Mouse (Mus musculus): ENCODE data around the gene Orc4. TPM values are rescaled to one million over a fixed set of nuclear protein-coding genes. Genes with fewer than 3 reads are reported as not detected.
"Not testable (repeated sequence)": the region's sequence is repeated elsewhere in the genome, so short reads cannot be mapped to it uniquely, and the experiment has no call there.

The Orc4 gene
- polyA plus RNA-seq, 1 experiment from 2014 or later: 82.6 TPM

GRCm38 (mm10) chr2:48915832-48916231, 34.2 kb downstream of the Orc4 start:
- Histone ChIP-seq H3K27me3 (ENCODE audit: control insufficient read depth, insufficient read depth, low read length) (no peaks in the 10 kb centered on the region), H3K9ac (ENCODE audit: low read length) (no peak overlapping the region), H3K4me1 (ENCODE audit: control insufficient read depth, insufficient read depth, low read length) (no peaks in the 10 kb centered on the region), H3K27ac (ENCODE audit: low read length) (no peak overlapping the region), H3K4me2 (ENCODE audit: low read depth, low read length) (no peak overlapping the region), H3K9me3 (replicated peaks; ENCODE audit: control insufficient read depth, low read length) (no peaks in the 10 kb centered on the region), H3K36me3 (ENCODE audit: control insufficient read depth, insufficient read depth) (peaks cover 6% of the 10 kb centered on the region; the same call in 1 of the 2 replicates), H3K4me3 (ENCODE audit: low read length) (no peak overlapping the region)
- ATAC-seq (replicated peaks; ENCODE audit: extremely low read depth, insufficient read depth, low FRiP score): no peak

DNA sequence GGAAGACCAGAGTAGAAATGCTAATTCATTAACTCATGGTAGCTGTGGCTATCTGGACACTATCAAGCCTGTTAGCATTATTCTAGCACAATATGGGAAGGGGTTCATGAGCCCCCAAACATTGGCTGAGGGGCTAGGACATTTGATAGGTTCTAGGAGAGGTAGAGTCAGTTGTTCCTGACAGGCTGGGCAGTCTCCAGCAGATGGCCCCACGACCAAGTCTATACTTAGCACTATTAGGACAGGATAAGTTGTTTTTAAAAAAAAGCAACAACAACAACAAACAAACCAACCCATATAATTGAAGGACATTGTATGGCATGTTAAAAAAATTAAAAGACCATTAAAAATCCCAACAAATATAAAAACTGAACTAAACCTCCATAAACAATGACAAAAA, 35.9 kb downstream of the Orc4 start:
- Histone ChIP-seq H3K4me3 (ENCODE audit: low read length) (no peak overlapping the region), H3K9ac (ENCODE audit: low read length) (no peak overlapping the region), H3K4me1 (ENCODE audit: control insufficient read depth, insufficient read depth, low read length) (no peaks in the 10 kb centered on the region), H3K4me2 (ENCODE audit: low read depth, low read length) (no peak overlapping the region), H3K27ac (ENCODE audit: low read length) (no peak overlapping the region), H3K36me3 (ENCODE audit: control insufficient read depth, insufficient read depth) (peaks cover 6% of the 10 kb centered on the region; the same call in 1 of the 2 replicates), H3K27me3 (ENCODE audit: control insufficient read depth, insufficient read depth, low read length) (no peaks in the 10 kb centered on the region), H3K9me3 (replicated peaks; ENCODE audit: control insufficient read depth, low read length) (no peaks in the 10 kb centered on the region)
- WGBS: 44% methylated on average over 1 of the region's 1 CpGs
- ATAC-seq (replicated peaks; ENCODE audit: extremely low read depth, insufficient read depth, low FRiP score): no peak

- no peaks in the 10 kb centered on the region for H3K4me1 ChIP-seq (ENCODE audit: control insufficient read depth, insufficient read depth, low read length)
- peaks cover 8% of the 10 kb centered on the region for H3K36me3 ChIP-seq (ENCODE audit: control insufficient read depth, insufficient read depth)
- H3K9ac ChIP-seq (ENCODE audit: low read length): no peak overlapping the region
- 38% methylated on average over 2 of the region's 2 CpGs for WGBS
- H3K4me2 ChIP-seq (ENCODE audit: low read depth, low read length): no peak overlapping the region
- H3K27me3 ChIP-seq (ENCODE audit: control insufficient read depth, insufficient read depth, low read length): no peaks in the 10 kb centered on the region
- no peak overlapping the region for H3K4me3 ChIP-seq (ENCODE audit: low read length)
- H3K9me3 ChIP-seq (replicated peaks; ENCODE audit: control insufficient read depth, low read length): no peaks in the 10 kb centered on the region
- H3K27ac ChIP-seq (ENCODE audit: low read length): no peak overlapping the region
- no peak for ATAC-seq (replicated peaks; ENCODE audit: extremely low read depth, insufficient read depth, low FRiP score)
Measured at GRCm38 (mm10) chr2:48908866-48909265, 41.2 kb downstream of the Orc4 start.

DNA sequence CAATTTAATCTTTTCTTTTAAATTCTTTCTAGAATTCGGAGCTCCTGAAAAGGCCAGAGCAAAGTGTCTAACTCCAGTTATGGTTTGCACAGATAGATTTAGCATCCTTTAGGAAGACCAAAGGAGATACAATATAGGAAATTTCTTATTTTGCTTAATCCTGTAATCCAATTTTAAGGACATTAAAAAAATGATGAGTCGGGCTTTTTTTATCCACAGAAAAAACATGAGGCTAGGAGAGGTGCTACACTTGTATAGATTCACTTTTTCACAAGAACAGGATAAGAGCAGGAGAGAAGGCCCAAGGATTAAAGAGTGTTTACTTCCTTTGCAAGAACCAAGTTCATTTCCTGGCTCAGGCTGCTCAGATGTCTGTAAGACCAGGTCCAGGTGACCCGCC, 54.9 kb downstream of the Orc4 start:
- H3K27ac ChIP-seq (ENCODE audit: low read length): no peak overlapping the region
- 94% methylated on average over 3 of the region's 3 CpGs for WGBS
- H3K27me3 ChIP-seq (ENCODE audit: control insufficient read depth, insufficient read depth, low read length): no peaks in the 10 kb centered on the region
- H3K9ac ChIP-seq (ENCODE audit: low read length): no peak overlapping the region
- peaks cover 15% of the 10 kb centered on the region for H3K36me3 ChIP-seq (ENCODE audit: control insufficient read depth, insufficient read depth)
- H3K4me2 ChIP-seq (ENCODE audit: low read depth, low read length): no peak overlapping the region
- ATAC-seq (replicated peaks; ENCODE audit: extremely low read depth, insufficient read depth, low FRiP score): no peak
- no peaks in the 10 kb centered on the region for H3K4me1 ChIP-seq (ENCODE audit: control insufficient read depth, insufficient read depth, low read length)
- H3K9me3 ChIP-seq (replicated peaks; ENCODE audit: control insufficient read depth, low read length): no peaks in the 10 kb centered on the region
- H3K4me3 ChIP-seq (ENCODE audit: low read length): no peak overlapping the region

- H3K4me1 ChIP-seq (ENCODE audit: control insufficient read depth, insufficient read depth, low read length): no peaks in the 10 kb centered on the region
- no peak overlapping the region for H3K9ac ChIP-seq (ENCODE audit: low read length)
- ATAC-seq (replicated peaks; ENCODE audit: extremely low read depth, insufficient read depth, low FRiP score): no peak; the same call in 1 of the 2 replicates
Measured at GRCm38 (mm10) chr2:48885945-48886344, 64.1 kb downstream of the Orc4 start.

DNA sequence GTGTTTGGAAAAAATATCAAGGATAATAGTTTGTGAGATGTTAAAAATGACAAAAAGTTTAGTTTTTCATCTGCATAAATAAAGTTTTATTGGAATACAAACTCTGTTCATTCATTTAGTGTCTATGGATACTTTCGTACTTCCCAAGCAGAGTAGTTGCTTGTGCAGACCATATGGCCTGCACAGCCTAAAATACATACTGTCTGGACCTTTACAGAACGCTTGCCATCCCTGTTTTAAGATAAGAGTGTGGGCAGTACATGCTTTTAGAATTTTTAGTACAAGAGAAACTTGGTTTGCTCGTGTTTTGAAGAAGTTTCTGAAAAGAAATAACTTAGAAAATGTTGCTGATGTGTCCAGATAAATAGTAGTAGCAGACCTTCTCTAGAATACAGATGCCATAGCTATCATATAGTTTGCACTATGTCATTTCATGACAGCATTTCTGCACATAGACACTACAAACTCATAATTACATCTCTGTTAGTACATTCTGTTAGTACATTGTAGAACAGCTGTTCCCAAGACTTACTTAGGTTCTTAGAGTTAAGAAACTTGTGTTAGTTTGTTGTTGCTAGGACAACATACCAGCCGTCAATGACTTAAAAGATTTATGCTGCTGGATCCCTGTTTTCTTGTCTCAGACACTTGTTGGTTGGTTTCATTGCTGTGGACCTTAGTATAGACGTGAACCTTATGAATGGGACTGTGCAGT, 81.7 kb downstream of the Orc4 start:
- no peak overlapping the region for H3K4me3 ChIP-seq (ENCODE audit: low read length)
- whole genome bisulfite sequencing: 67% methylated on average over 5 of the region's 5 CpGs
- no peaks in the 10 kb centered on the region for H3K27me3 ChIP-seq (ENCODE audit: control insufficient read depth, insufficient read depth, low read length)
- no peak overlapping the region for H3K27ac ChIP-seq (ENCODE audit: low read length)
- 0 out of 2 replicates have a peak, but pooled peaks cover 3% of the 10 kb centered on the region for H3K36me3 ChIP-seq (ENCODE audit: control insufficient read depth, insufficient read depth)
- H3K9me3 ChIP-seq (replicated peaks; ENCODE audit: control insufficient read depth, low read length): no peaks in the 10 kb centered on the region
- H3K9ac ChIP-seq (ENCODE audit: low read length): no peak overlapping the region
- no peak overlapping the region for H3K4me2 ChIP-seq (ENCODE audit: low read depth, low read length)
- H3K4me1 ChIP-seq (ENCODE audit: control insufficient read depth, insufficient read depth, low read length): no peaks in the 10 kb centered on the region
- ATAC-seq (replicated peaks; ENCODE audit: extremely low read depth, insufficient read depth, low FRiP score): no peak

More at GRCm38 (mm10) chr2:48885945-48886344, 64.1 kb downstream of the Orc4 start:
- Histone ChIP-seq H3K9me3 (replicated peaks; ENCODE audit: control insufficient read depth, low read length) (no peaks in the 10 kb centered on the region), H3K36me3 (ENCODE audit: control insufficient read depth, insufficient read depth) (peaks cover 1% of the 10 kb centered on the region; the same call in 1 of the 2 replicates), H3K4me3 (ENCODE audit: low read length) (no peak overlapping the region), H3K4me2 (ENCODE audit: low read depth, low read length) (no peak overlapping the region), H3K27me3 (ENCODE audit: control insufficient read depth, insufficient read depth, low read length) (no peaks in the 10 kb centered on the region), H3K27ac (ENCODE audit: low read length) (no peak overlapping the region; the same call in 1 of the 2 replicates)

GRCm38 (mm10) chr2:48865596-48865995, 84.5 kb downstream of the Orc4 start:
- not testable (repeated sequence) for H3K4me1 ChIP-seq (ENCODE audit: control insufficient read depth, insufficient read depth, low read length); H3K4me3 ChIP-seq (ENCODE audit: low read length); H3K36me3 ChIP-seq (ENCODE audit: control insufficient read depth, insufficient read depth); H3K4me2 ChIP-seq (ENCODE audit: low read depth, low read length); H3K27ac ChIP-seq (ENCODE audit: low read length); H3K9ac ChIP-seq (ENCODE audit: low read length); H3K27me3 ChIP-seq (ENCODE audit: control insufficient read depth, insufficient read depth, low read length); ATAC-seq (replicated peaks; ENCODE audit: extremely low read depth, insufficient read depth, low FRiP score); H3K9me3 ChIP-seq (replicated peaks; ENCODE audit: control insufficient read depth, low read length)
- WGBS: 91% methylated on average over 6 of the region's 6 CpGs

Other genes with a start within 250 kb of the Orc4 start
- gene Acvr2a, start 136.2 kb downstream of the Orc4 start, polyA plus RNA-seq (2015; fragmentation: Nextera tagmentation; extraction: Ambion mirVana): 9.5 and 10.1 TPM in 2 replicates
- gene Mbd5, start 769 bp downstream of the Orc4 start, polyA plus RNA-seq (2015; fragmentation: Nextera tagmentation; extraction: Ambion mirVana): 21.6 and 21.8 TPM in 2 replicates

Data from heart, embryonic 16.5 days (tissue).